Mouse (Mus musculus) monocyte, adult 5-6 weeks (primary cell): Measurements from ENCODE around the gene Gm10273. TPM values are rescaled to one million over a fixed set of nuclear protein-coding genes. Genes with fewer than 3 reads are reported as not detected.

Experiments used
- ATAC-seq: fragments of 153-309, 156-312 bp; replicated peaks from 2 replicates; pipeline ENCODE4 v1.8.0; 2017; ENCODE audit warnings: mild to moderate bottlenecking; ENCODE audit not compliant: low TSS enrichment, insufficient number of reproducible peaks, severe bottlenecking, poor library complexity, low FRiP score
- total RNA-seq: library from RNA; stranded (forward); fragments of 200-1000, 200-491, 200-594 nt; gene quantifications from 3 replicates; pipeline ENCODE4 v1.2.3, GENCODE M21; 2017

Gm10273 gene
- total RNA-seq, 1 experiment from 2014 or later = 76.6 TPM

DNA sequence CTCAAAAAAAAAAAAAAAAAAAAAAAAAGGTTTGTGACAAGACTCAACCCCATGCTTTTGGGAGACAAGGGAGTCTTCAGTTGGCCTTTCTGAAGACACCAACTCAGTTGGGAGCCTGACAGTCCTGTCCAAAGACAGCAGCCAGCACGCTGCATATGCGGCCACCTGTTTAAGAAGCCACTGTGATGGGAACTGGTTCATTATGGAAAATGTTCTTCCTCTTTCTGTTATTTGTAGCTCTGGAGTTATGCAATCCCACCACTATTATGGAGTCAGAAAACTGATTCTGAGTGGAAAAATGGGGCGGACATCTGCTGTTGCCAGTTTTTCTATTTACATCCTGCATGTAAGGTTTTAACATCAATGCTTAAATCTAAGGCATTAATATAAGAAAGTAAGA is 5.8 kb upstream of the Gm10273 start:
- no peak for ATAC-seq

DNA sequence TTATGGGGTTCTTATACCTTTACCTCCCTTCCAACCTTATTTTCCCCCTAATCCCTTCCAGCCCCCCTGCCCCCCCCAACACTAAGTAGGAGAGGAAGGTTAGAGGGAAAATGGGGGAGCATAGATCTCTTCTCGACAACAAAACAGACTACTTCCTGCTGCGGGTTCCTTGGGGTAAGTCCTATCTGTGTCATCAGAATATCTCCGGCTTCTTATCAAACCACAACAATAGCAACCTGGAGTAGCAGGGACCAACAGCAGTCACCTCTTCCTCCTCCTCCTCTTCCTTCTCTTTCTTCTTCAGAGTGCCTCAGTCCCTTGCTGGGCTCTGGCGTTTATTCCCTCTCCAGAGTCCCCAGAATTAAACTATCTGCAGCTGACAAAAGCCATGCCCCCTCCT is 3.5 kb upstream of the Gm10273 start:
- ATAC-seq = no peak

DNA sequence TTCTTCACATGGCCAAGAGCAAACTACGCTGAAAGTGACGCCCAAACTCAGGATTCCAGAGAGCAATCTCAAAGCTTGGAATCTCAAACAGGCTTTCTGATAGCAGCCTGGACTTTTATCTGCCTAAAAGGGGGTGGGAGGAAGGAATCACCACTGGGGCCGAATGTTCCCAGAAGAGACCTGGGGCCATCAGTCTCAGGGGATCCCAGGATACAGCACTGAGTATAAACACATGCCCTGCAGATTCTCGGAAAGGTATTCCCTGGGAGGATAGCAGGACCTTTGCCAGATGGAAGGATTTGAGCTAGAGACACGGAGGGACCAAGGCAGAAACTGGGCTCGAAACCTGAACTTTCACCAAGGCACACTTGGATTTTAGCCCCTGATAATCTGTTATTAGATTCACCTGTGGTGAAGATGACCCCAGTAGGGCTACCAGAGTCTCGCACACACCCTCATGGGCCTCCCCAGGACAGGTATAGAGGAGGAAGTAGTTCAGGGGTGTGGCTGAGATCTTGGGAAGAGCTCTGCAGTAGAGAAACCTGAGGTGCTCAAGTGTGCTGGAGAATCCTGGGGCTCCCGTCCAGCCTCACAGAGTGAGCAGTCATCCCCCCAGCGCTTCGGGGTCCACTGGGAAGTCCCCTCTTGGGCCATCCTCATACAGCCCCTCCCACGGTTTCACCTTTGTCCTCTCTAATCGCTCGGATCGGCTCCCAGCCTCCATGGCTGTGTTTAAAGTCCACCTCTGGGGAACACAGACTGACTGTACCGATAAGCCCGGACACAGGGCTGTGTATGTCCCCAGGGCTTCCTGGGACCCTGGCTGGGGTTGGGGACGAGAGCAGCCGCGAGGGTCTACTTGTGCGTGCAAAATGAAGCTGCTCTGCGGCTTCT is 7.7 kb downstream of the Gm10273 start, which contains the start of gene Pla2g12b:
Pla2g12b (plus strand) TSS at position 762 of the 894 bp plus-strand sequence.
- no peak for ATAC-seq

DNA sequence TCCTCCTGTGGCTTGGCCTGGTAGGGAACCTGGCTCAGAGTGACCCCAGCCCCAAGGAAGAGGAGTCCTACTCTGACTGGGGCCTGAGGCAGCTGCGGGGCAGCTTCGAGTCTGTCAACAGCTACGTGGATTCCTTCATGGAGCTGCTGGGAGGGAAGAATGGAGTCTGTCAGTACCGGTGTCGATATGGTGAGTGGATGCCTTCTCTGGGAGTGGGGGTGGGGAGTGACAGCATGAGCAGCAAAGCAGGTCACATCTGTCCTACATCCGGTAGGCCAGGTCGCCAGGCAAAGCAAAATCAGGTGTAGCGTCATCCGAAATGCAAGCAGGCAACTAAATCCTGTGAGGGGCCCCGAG is 8.3 kb downstream of the Gm10273 start:
- ATAC-seq = no peak

DNA sequence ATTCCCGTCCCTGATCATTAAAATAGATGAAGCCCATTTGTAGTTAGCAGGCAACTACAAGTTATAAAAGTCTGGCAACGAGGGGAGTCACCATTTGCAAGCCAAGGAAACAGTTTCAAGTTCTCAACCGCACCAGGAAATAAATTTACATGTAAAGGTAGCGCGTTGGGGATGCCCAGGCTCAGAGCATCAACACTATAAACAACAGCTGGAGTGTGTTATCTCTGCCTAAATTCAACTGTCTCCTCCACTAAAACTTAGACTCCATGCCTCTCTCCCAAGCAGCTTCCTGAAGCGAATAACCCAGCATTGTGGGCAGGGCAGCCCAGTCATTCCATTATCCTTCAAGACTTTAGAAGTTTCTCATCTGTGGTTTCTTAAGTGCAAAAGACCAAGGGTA is 13.1 kb downstream of the Gm10273 start:
- ATAC-seq = no peak

DNA sequence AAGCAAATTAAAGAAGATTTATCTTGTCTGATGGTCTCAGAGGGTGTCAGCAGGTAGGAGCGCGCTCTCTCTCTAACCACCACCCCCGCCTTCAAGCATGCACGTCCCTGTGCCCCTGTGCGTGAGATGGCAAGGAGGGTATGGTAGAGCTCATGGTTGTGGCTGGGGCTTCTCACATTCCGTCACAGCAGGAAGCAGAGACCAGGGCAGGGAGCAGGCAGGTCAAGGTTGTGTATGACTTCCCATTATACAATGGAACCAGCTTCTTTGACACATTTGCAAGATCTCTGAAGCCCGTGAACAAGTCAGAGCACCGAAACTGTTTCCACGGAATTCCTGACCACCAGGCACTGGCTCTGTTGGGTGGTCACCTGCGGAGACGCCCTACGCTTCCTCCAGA is 14.8 kb downstream of the Gm10273 start:
- ATAC-seq = no peak

DNA sequence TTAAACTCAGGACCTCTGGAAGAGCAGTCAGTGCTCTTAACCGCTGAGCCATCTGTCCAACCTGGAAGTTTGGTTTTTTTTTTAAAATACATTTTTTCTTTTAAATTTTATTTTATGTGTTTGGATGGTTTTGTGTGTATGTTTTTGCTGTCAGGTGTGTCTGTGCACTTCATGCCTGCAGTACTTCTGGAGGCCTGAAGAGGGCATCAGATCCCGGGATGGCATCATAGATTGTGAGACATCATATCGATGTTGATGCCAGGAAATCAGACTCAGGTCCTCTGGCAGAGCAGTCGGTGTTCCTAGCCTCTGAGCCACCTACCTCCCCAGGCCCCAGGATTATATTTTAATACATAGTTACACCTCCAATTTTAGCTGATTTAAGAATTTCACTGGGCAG is 18.3 kb downstream of the Gm10273 start:
- ATAC-seq = no peak

DNA sequence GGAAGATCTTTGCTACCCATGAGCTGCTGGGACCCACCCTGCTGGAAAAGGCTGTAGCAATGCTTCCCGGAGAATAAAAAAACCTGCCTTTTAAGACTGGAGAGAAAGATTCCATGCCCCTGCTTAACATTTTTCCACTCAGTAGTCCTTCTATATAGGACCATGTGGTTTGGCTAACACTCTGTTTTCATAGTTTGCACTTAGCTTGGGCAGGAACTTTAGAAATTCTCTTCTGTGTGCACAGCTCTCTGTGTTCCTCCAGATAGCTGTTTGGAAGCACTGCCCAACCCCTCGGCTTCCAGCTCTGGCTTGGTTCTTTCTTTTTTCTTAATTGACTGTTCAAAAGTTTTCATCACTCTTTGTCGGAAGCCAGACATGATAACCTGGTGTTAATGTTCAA is 21.2 kb downstream of the Gm10273 start:
- ATAC-seq = no peak

DNA sequence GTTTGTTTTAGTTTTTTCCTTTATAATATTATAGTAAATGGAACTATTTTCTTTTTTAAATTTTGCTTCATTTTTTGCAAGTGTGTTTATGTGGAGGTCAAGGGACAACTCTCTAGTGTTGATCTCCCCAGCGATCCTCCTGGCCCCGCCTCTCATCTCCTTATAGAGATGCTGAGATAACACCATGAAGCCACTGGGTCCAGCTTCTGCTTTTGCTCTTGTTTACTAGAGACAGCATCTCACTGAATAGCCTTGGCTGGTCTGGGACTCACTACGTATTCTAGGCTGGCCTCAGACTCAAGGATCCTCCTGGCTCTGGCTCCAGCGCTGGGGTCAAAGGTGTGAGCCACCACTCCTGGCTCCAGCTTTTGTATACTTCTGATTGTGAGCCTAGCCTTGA is 24.1 kb downstream of the Gm10273 start:
- no peak for ATAC-seq

DNA sequence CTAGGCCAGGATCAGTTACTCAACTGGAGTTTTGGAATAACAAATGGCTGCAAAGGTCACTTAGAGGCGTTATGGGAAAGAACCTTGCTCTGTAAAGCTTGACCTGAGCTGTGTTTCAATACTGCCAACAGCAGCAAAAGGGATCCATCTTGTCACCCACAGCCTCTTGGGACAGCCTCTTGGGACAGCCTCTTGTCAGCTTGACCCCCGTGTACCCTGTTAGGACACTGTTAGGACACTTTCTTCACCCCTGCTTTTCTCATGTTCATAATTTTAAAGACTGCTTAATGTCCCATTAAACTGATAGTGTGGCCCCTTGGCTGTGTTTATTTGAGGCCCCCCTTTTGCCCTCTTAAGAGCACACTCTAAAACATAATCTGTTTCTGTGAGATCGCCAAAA is 29.0 kb downstream of the Gm10273 start:
- no peak for ATAC-seq

DNA sequence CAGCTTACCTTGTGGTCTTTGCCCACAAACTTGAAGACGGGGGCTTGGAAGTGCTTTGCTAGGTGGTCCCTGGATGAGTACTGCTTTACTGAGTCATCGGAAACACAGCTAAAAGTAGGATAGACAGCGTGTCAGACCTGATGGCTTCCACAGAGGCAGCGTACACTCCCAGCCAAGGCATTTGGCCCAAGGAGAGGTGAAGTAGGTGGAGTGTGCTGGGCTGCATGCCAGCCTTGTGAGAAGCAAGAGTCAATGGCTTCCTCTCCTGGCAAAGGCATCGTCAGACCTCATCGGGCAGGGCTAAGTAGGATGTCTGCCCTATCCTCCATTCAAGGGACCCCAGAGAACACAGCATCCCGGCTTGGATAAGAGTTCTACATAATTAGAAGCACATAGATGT is 29.9 kb downstream of the Gm10273 start:
- ATAC-seq = no peak

DNA sequence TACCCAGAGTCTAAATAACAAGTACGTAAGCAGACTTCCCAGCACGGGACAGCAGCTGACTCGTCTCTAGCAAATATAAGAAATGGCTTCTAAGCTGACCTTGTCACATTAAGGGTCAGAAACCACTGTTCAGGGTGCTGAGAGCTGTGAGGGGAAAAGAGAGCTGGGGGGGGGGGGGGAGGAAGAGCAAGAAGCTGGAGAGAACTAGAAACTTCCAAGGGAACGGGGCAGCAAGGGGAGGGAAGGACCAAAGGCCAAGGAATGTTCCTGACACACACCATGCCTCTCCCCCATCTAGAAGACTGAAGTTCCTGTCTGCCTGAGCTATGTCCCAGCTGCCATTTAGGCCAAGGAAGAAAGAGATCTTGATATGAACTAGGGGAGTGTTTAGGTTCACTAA is 30.9 kb downstream of the Gm10273 start:
- ATAC-seq = no peak

DNA sequence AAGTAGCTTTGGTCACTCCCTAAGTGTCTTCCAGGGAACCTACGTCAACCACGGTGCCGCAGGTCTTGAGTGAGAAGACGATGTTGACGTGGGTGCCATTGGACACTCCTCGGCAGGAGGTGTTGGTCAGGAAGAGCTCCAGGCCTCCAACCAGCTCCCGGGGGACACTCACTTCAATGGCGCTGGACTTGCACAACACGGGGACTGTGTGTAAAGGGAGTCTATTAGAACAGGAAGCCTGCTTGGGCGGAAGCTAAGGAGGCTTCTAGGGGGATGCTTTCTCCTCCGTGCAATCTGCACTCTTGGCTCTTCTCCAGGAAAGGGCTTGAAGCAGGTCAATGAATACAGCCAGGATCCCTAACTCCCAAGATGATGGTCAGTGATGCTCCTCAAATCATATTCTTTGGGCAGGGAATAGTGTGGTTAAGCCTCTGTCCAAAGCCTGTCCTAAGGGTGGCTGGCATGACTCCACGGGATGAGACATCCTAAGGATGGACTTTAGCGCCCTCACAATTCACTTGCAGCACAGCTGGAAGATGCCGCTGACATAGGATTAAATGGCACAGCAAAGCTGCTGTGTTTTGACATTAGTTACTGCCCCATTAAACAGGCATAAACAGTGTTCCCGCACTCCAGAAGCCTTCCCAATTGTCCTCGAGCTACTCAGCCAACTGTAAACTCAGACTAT is 34.2 kb downstream of the Gm10273 start:
- no peak for ATAC-seq

DNA sequence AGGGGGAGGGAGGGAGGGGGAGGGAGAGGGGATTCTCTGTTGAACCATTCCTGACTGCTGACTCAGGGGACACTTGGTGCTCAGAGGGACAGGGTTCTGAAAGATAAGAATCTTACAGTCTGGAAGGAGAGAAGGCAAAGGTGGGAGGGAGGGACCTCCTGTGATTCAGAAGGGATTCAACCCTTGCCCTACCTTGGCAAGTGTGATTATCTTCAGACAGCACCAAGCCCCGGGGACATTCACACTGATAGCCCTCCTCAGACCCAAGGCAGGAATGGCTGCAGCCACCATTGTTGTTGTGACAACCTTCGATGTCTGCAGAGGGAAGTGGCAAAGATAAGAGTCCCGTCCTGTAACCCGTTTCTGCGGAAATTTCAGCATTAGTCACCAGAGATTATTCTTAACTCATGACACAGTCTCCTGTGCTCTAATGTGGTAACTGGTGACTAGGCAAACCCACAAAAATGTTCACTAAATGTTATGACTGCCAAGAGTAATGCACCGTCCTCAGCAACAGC is 35.3 kb downstream of the Gm10273 start:
- ATAC-seq = peak; percentile 49

DNA sequence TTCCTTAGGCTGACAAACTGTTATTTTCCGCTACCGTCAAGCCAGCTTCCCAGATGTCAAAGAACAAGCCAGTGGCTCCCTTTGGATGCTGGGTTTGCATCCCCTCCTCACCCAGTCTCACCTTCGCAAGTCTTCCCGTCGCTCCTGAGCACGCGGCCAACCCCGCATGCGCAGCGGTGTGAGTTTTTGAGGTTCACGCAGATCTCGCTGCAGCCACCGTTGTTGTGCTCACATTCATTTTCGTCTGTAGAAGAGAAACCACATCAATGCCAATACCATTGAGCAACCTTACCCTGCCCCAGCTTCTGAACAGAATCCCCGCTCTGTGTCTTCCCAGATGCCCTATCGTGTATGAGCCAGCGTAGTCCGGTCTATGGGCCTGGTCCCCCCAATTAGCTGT is 40.3 kb downstream of the Gm10273 start:
- no peak for ATAC-seq

DNA sequence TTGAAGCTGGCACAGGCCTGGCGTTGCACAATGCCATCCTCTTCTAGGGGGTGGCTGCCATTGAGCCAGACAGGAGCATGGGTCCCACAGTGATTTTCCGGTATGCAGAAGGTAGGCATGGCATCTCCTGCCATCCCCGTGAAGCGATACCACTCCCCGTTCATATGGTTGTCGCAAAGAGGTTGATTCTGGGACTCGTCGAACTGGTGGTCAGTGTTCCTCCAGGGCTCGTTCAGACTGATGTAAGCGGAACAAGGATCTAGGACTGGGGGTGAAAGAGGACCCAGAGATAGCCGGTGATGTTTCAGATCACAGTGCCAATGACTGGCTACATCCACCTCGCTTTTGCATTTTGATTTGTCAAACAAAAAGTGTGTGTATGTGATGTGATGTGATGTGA is 43.2 kb downstream of the Gm10273 start:
- no peak for ATAC-seq

DNA sequence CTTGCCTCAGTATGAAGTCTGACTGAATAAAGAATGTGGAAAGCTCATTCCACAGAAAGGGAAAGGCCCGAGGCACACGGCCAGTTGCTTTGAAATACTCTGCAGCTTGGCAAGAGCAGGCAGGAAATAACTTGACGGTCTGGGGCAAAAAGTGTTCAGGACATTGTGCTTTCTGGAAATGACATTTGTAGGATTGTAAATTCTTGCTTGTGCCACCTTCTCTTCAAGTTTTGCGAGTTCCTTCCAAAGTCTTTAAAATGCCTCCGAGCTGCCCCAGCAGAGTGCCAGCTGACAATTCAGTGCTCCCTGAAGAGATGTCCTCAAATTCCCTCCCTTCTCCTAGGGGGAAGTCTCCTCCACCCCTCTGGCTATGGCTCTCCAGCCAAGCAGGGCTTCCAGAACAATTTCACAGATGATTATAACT is 44.1 kb downstream of the Gm10273 start:
- no peak for ATAC-seq

DNA sequence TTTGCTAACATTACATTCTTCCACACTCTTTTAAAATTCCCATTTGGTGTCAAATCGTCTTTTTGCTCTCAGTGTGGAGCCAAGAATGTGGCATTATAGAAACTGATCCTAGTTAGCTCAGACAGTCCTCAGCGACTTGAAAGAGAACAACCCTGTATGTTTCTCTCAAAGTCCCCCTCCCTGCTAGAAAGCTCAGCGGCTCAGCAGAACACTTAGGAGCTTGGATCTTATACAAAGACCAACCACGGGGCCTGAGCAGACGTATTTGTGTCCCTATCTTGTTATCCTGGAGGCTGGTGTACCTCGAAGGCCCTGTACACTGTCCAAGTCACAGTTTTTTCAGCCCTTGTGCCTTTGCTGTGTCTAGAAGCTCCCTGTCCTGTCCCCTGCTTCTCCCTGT is 44.7 kb downstream of the Gm10273 start:
- no peak for ATAC-seq

DNA sequence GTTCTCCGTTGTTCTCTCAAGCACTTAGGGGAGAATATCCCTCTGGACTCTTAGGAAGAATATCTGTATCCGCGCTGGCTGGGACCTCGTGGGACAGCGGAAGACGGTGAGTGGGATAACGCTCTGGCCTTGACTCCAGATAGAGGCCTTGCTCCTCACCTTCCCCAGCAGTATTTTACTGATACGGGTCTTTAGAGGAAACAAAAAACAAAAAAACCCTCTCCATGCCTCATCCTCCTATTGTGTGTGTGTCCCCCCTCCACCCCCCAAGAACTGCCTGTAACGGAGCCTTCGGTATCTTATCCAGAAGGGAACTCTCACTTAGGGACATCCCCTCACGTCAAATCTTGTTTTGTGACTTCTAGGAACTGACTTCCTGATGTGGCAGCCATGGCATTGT is 46.3 kb downstream of the Gm10273 start, which contains the start of gene Oit3:
Oit3 (minus strand) TSS at position 44 of the 400 bp plus-strand sequence.
- ATAC-seq = no peak

DNA sequence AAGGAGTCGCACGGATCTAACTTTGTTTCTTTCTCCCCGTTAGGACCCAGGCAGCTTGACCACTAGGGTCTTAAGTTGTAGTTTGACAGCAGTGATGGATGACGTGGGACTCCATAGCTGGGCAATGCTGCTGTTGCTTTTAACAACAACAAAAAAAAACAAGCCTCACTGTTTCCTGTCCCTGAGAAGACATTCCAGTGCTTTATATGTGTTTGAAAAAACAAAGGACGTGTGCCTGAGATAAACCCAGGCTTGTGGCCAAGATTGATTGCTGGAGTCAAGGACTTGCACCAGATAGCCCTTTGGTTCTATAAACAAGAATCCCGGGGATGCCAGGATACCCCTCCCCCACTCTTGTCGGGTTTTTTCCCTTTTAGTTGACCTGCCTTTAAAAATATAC is 47.8 kb downstream of the Gm10273 start:
- ATAC-seq = no peak
